Mouse (Mus musculus) right cerebral cortex, postnatal 4 days (tissue): ENCODE measurements at regions not wholly inside any gene's neighbourhood (a gene's known extent, or its start where the extent isn't known, plus 50 kb on each side); places are given as distances from the start of the nearest gene placed in this dataset.

ENCODE experiments used
- DNase-seq: peaks from one replicate; pipeline ENCODE4 v3.0.0-alpha.2; 2022

DNA sequence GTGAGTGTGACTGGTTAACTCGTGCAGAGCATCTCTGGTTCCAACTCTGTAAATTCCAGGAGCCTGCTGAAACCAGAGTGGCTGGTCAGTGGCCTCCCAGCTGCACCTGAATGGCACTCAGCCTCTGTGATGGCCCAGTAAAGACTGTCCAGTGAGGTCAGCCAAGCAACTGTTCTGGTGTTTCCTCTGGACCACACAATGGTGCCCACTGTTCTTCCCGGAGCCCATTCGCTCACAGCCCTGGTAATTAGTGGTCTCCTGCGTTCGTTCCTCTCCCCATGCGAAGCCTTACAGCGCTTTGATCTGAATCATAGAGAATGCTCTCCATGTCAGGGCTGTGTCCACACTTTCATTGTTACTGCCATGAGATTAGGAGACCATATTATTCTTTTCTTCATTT, 75.5 kb downstream of the Enkur start:
- no peak for DNase-seq

DNA sequence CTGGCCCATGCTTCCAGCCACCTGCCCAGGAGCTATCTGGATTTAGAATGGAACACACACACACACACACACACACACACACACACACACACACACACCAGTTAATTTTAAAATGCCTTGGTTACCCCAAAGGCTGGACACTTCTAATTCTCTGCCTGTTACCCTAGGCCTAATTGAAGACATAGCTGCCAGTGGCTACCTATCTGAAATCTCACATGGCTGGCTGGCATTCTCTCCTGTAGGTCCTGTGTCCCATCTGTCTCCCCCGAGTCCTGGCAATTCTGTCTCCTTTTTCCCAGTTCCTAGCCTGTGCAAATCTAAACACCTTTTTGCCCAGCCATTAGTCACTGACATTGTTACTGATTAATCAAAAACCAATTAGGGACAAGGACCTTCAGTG, 78.6 kb downstream of the Enkur start:
- no peak for DNase-seq

DNA sequence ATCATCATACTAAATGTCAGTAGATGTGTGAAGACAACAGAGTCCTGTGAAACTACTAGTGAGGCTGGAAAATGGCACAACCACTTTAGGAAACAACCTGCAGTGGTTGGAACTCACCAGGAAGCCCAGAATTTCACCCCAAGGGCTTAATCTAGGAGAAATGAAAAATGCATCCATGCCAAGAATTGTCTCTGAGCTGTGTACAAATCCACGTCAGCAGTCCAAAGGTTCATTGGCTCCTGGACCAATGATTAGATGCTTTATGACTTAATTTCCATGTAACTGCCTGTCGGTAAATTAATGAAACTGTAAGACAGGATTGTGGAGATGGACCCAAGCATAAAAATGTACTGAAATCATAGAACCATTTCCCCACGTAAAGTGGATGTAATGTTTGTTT, 82.7 kb downstream of the Enkur start:
- DNase-seq, result no peak

DNA sequence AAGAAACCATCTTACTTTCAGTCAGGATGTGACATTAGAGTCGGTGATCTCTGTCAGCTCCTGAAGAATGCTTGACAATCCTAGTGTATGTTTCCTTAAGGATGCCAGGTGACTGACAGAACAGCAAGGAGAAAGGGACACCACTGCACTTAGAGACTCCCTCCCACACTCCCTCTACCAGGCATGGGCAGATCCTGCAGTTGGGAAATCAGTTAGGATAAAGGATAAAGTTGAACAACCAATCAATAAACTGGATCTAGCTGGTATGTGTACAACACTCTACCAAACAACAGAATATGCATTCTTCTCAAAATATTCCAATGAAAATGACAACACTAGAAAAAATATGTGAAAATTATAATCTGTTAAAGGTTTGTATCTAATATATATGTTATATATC, 83.5 kb downstream of the Enkur start:
- DNase-seq, result no peak

DNA sequence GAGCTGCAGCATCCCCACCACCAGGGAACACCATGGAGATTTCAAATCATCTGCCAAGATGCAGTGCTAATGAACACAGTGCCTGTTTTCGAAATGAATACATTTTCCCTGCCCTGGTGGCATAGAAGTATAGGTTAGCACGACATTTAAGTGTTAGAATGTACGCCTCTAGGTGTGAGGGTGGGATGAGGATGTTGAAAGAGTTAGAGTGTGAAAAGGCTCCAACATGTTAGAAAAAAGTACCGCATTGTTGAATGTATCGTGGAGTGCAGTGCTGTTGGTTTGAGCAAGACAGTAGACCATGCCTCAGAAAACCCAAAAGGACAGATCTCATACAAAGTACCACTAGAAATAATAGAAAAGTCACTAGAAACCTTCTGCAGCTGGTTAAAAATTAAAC, 88.3 kb downstream of the Enkur start:
- DNase-seq, result no peak

DNA sequence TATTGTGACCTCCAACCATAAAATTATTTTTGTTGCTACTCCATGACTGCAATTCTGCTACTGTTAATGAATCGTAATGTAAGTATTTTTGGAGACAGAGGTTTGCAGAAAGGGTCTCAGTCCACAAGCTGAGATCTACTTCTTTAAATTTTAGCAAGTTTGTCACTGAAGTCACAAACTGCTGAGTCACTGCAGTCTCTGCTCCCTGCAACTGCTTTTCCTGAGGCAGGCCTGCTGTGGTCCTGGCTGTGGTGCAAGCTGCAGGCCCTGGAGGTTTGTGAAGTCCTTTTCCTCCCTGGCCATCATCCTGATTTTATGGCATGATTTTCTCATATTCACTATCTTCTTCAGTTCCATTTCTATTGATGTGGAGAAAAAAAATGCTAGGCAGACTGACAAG, 93.6 kb downstream of the Enkur start:
- DNase-seq, result no peak

DNA sequence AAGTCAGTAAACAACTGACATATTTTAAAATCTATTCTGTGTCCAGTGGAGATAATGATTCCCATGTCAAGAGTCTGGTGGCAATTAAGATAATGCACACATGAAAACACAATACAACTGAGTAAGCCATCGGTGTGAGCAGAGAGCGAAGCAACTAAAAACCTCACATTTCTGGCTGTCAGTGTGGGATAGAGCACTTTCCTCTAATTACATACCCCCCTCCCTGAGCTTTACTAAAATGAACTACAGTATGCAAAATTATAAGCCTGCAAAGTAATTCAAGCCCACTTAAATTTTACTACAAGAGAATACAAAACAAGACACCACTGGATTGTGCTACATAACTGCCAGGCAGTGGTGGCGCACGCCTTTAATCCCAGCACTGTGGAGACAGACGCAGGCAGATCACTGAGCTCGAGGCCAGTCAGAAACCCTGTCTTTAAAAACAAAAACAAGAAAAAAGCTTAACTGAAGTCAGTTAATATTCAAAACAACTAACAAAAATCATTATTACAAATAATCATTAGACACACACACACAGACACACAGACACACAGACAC, 104.8 kb downstream of the Enkur start:
- DNase-seq, result no peak

DNA sequence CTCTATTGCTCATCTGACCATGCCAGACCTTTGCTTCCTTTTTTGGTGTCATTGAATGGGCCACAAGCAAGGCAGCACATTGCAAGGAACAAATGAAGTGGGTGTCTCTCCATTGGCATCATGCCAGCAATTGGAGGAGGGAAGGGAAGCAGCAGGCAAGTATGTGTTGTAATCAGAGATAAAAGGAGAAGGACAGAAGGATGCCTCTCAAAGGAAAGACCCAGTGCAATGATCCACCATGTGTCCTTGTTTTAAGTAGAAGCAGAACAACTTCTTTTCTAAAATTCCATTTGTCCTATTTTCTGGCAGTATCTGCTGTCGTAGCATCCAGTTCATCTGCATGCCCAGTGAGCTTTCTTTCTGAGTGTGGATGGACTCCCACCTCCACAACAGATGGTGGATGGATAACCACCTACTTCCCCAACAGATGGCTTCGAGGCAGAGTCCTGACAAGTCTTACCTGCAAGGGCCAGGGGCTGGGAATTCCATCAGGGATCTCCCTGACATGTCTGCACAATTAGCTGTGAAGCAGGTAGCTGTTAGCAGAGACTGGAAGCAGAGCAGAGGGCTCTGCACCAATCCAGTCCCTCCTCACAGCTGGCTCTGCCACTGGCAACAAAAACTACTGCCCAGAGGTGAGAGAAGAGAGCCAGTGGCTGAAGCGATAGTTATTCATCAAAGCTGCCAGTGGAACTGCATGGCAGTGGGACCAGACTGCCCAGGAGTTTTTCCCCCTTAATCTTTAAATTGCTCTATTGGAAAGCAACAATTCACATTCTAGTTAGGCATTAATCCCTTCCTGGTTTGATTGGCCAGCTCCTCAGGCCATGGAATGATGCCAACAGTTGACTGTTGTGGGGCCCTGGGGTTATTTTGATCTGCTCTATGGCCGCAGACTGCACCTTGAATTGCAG, 113.8 kb downstream of the Enkur start:
- DNase-seq, result no peak

DNA sequence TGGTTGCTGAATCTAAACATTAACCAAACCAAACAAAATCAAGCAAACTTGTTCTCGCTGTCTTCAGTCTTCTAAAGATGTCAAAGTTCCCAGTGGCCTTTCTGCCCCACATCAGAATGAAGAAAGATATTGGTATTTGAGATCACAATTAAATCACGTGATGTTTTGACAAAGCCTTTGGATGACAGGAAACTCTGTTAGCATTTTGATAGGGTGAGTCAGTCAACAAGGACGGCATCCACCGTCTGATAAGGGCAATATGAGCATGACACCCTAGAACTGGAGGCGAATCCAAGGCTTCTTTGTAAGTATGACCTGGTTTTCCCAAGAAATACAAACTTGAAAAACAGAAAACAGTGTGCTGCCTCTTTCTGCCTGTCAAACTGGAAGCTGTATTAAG, 116.8 kb upstream of the Arhgap21 start:
- no peak for DNase-seq

DNA sequence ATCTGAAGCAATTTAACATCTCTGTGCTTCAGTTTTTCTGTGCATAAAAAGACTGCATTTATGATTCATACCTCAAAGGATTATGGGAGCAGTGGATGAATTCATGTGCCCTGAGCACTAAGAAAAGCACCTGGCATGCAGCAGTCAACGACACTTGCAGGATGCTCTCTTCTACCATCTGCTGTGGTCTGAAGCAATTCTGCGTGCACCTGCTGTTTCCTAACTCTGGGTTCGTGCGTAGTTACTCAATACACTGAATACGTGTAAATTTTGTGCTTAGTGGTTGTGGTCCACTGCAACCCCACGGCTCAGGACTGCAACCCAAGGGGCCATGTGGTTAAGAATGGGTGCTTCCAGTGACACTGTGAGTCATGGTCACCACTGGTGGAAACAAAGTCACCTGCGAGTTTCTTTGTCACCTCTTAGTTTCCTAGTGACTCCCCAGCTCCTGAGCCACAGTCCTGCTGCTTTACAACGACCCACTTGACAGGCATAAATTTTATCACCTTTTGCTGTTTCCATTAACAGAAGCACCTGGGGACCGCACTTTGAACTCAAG, 98.7 kb upstream of the Arhgap21 start:
- DNase-seq, result no peak

DNA sequence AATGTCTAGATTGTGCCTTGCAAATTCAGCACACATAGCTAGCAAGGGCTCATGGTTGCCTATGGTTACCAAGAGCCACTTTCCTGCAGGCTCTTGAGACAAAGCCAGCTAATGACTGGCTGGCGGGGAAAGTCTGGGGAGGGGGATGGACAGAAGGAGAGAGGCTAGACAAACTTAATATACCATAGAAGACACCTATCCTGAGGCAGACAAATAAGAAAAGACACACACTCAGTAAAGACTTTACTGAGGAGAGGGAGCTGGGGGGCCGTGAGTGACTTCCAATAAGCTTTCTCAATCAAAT, 91.6 kb upstream of the Arhgap21 start:
- peak; percentile 21 for DNase-seq

DNA sequence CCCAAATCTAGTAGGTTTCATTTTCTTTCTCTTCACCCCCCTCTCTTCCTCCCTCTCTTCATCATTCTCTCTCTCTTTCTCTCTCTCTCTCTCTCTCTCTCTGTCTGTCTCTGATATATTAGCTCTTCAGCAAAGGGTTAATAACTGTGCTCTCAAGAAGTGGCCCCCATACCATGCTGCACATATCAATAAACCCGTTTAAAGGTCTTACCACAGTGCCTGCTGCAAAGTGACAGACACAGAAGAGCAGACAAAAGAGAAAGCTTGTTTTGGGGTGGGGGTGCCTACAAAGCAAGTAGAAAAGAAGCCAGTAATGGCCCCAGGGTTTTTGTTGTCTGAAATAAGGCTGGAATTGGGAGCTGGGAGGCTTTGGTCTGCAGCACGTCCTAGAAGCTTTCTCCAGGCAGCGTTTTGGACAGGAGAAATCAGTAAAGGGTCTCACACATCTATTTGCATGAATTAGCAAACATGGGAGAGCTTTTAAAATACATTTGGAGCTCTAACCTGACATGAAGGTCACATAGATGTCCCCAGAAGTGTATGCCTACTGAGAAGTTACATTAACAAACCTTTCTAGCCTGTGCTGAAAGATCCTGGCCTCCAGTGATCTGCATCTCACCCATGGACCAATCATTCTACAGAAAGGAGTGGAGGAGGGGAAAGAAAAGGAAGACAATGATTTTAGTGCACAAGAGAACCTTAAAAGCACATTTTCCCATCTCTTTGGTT, 91.1 kb upstream of the Arhgap21 start:
- no peak for DNase-seq

DNA sequence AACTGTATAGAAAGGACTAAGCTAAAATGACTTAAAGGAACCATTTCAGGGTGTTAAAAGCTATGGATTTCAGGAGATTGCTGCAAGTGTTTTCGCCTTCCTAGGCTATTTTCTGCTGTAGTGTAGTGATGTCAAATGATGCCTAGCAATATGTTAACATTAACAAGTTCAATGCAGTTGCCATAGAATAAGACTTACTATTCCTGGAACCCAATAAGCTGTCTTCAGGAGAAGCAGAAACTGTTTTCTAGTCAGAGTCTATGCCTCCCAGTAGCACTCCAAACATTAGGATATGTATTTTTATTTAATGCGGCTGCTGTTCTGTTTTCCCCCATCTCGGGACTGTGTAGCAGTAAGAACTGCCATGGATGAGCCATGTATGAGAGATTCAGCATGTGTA, 90.3 kb upstream of the Arhgap21 start:
- DNase-seq, result no peak

DNA sequence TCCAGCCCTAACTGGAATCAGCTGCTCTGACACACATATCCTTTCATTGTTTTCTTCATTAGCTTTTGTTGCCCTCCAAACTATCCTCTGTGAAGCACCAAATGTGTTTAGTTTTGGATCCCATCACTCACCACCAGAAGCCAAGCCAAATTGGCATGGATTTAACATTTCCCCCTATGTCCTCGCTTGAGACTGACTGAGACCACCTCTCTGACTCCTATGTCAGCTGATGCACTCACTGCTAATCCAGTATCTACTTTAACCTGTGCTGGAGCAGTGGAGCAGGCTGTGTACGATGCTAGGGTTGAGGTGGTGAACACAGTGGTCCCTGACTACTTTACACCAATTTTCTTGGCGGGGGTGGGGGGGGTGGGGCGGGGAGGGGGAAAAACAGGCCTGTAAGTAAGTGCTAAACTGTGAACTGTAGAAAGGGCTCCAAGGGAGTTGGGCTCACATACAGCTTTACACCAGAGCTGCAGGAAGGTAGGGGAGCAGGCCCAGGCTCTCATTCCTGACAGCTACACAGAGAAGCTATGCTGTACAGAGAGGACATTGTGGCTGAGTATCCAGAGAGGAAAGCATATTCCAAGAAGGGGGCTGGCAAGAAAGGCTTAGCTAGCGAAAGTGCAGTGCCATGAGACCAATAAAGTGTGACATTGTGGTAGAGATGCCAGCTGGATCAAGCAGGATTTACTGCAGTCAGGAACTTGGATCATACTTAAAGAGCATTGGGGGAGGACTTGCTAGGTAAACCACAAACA, 87.9 kb upstream of the Arhgap21 start:
- no peak for DNase-seq

DNA sequence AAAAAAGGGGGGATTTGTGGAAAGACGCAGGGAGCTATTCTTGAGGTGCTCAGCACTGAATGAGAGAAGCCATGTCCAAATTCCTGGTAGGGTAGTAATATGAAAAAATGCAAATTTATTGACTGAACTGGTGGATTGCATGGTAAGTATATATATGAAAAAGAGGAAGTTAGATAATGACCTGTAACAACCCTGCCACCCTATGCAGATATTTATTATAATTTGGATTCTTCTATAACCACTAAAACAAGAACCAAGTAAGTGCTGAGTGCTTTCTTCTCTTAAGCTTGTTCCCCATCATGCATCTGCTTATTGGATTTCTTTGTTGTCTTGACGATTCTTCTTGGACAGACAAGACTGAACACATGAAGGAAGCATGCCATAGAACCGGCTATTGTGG, 86.7 kb upstream of the Arhgap21 start:
- DNase-seq, result no peak

DNA sequence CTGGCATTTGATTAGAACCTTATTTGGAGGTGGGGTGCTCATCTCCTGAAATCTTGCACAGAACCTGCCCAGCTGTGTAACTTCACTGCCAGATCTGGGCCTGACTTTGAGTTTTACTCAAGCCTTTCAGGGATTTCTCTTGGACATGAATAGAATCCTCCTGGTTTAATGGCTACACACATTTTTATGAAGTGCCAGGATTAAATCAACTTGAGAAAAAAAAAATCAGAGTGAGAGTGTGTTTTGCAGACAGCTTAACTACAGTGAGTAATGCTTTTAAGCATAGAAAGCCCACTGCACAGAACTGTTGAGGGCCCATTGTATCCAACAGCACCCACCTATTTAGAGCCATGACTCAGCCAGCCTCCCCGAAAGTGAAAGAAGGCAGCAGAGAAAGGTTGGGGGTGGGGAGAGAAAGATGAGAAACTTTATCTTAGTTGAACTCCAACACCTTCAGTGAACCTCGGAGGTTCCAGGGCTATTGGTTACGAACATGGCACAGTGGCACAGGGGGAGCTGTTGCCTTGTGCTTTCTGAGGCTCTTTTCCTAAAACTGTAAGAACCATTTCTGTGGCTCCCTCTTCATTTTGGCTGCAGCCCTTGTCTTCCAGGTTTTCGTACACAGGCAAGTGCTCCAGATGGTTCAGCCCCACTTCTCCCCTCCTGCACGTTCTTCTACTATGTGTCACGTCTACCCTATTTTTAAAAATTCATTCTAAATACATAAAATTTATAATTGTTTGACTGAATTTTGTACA, 85.8 kb upstream of the Arhgap21 start:
- no peak for DNase-seq

DNA sequence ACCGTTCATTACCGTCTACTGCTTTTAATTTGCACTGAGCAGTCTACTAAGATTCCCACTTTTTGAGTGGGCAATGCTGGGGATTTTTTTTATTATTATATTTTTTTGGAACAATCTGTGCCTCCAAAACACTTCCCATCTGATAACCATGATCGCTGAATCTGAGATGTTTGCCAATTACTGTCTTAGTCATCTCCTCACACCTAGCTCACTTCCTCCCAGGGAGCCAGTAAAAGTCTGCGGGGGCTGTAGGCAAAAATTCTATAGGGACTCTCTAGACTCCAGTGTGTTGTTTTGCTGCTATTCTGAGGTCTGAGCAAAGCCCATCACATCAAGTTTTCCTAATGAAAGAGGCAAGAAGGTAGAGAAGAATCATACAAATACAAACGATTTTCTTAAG, 84.9 kb upstream of the Arhgap21 start:
- DNase-seq, result no peak

DNA sequence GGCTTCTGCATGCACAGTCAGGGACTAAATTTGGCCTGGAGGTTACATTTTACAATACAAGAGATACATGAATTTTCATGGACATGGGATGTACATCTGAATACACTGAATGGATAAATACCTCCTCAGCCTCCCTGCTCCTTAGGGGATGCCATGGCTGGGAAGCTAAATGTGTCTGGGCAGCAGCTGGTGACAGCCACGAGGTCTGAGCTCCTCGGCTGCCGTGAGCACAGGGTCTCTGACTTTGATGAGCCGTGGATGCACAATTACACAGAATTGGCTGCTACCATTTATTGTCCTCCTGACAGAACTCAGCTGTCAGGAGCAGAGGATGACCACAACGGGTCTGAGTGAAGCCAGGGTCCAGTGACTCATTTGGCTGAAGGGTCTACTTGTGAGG, 80.3 kb upstream of the Arhgap21 start:
- DNase-seq, result no peak

DNA sequence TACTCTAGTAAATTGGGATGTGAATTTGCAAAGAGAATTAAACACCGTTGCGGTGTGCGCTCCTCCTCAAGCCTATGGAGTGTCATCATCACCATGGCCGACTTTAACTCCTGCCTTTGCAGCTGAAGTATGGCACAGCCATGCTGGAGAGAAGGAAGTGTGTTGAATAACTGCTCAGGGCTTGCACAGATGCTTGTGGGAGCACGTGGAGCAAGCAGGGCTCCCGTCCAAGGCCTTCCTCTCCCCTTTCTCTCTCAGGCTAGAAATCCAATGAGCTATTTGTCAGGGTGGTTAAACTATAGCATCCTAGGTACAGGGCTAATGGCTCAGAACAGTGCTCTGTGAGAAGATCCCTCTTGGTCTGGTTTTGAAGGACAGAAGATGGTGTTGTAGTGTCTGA, 79.5 kb upstream of the Arhgap21 start:
- DNase-seq, result no peak

DNA sequence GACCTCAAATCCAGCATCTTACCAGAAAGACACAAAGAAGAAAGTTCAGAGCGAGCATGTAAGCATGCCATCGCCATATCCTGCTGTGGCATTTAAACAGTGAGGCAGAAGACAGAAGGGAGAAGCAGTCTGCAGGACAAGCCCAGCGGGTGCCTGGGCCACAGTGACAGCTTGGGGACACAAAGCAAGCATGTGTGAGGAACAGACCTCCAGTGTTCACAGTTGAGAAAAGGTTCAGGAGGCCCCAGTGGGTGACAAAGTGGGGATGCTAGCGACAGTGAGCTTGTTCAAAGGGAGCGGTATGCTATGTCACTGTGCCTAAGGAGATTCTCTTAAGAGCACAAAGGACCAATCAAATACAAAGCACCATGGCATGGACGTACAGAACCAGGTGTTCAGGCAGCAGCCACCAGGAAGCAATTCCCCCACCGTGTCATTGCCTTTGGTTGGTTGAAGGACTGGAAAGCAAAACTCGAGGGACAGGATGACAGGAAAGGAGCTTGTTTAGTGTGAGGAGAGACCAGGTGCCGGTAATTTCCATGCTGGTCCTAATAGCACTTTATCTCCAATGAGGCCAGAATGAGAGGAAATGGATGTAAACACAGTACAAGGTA, 77.9 kb upstream of the Arhgap21 start:
- DNase-seq, result no peak

DNA sequence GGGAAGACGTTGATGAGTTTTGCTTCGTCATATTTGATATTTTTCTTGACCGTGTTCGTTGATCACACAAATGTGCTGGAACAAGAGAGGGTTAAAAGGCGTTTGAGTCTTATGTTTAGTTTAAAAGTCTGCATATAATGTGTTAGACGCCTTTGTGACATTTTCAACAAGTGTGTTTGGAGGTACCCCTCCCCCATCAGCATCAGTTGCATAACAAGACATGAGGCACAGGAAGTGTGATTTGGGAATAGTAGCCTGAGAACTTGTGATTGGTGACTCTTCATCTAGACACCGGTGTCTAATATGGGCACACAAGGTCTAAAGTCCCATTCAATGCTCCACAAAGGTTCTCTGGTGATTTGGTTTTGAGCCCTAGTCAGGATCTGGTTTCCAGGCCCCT, 76.1 kb upstream of the Arhgap21 start:
- no peak for DNase-seq

DNA sequence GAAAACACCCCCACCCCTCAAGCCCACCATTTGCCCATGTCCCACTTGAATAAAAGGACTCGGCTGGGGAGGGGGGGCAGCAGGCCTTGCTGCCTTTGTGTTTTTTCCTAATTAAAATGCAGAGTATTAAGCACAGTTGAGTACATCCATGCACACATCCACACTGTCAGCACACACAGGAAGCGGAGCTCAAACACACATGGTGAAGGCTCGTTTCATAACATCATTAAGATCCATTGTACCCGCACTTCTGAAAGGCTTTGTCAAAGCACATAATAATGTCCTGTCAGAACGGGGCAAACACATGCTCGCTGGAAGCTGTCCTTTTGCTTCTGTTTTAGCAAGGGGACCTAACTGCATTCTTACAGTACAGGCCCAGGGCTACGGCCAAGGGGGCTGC, 75.3 kb upstream of the Arhgap21 start:
- no peak for DNase-seq
